Comparison of ENCODE assay signal across 24 mouse cellular contexts in genomic region chr8:3451992-3452391, GRCm38 (mm10). TPM values are rescaled to one million over a fixed set of nuclear protein-coding genes. Genes with fewer than 3 reads are reported as not detected.
DNase-seq lines count a peak whose midpoint lies in the region; ATAC-seq and TF ChIP-seq lines count a peak whose summit lies in the region.
"Had no signal": no experiment of that assay in that cellular context is flagged by ENCODE, and none has a peak within 500 bp of the region (broad histone marks: within the 10 kb centered on the region; RNA-seq: fewer than 3 reads in every experiment).

No protein-coding gene starts in this region.

- no peak for ATAC-seq in kidney, embryonic 14.5 days (ENCODE audit: low FRiP score, low TSS enrichment)
- ATAC-seq: CD4-positive, CD25-positive, alpha-beta regulatory T cell, adult 4 months; forebrain, embryonic 13.5 days; forebrain, postnatal 0 days; hindbrain, embryonic 16.5 days had no signal

- H3K9ac ChIP-seq in kidney, embryonic 14.5 days (ENCODE audit: low read depth, low read length): no peak overlapping the region
- H3K9ac ChIP-seq: forebrain, embryonic 13.5 days; forebrain, postnatal 0 days; heart, embryonic 13.5 days had no signal

- H3K27me3 ChIP-seq in kidney, embryonic 14.5 days (ENCODE audit: control insufficient read depth, insufficient read depth, low read length): no peaks in the 10 kb centered on the region
- H3K27me3 ChIP-seq in E14TG2a.4 (ENCODE audit: insufficient read depth, low read length): no peaks in the 10 kb centered on the region
- H3K27me3 ChIP-seq: forebrain, embryonic 13.5 days; heart, embryonic 13.5 days had no signal

- no peaks in the 10 kb centered on the region for H3K9me3 ChIP-seq in kidney, embryonic 14.5 days (ENCODE audit: control insufficient read depth, low read length)
- no peaks in the 10 kb centered on the region for H3K9me3 ChIP-seq in E14TG2a.4 (ENCODE audit: low read length)
- H3K9me3 ChIP-seq: embryonic facial prominence, embryonic 10.5 days; forebrain, embryonic 13.5 days; heart, embryonic 13.5 days had no signal

- H3K36me3 ChIP-seq in kidney, embryonic 14.5 days (ENCODE audit: control insufficient read depth, insufficient read depth, low read length): peaks cover 81% of the 10 kb centered on the region
- H3K36me3 ChIP-seq in E14TG2a.4 (ENCODE audit: insufficient read depth, low read length): peaks cover 100% of the 10 kb centered on the region

- WGBS in kidney, embryonic 14.5 days: 92% methylated on average over 25 of the region's 25 CpGs

- no peaks in the 10 kb centered on the region for H3K4me1 ChIP-seq in kidney, embryonic 14.5 days (ENCODE audit: control insufficient read depth, insufficient read depth, low read length)
- peaks cover 25% of the 10 kb centered on the region for H3K4me1 ChIP-seq in E14TG2a.4 (replicated peaks; ENCODE audit: low read depth, low read length)
- H3K4me1 ChIP-seq: embryonic facial prominence, embryonic 10.5 days; forebrain, embryonic 13.5 days; heart, embryonic 13.5 days had no signal

- TF ChIP-seq CTCF in E14TG2a.4 (conservative IDR thresholded peaks at IDR 0.05; ENCODE audit: low read length): no peak

- peak; percentile 62 for DNase-seq in kidney, adult 11 months
- DNase-seq in kidney, adult 9 months: peak; percentile 68
- DNase-seq in kidney, postnatal 25 days: peak; percentile 36 to 79
- DNase-seq in cerebellum, postnatal 4 days (ENCODE audit: low spot score in 2 of 2): no peak
- DNase-seq in cerebellum, adult 9-10 months: no peak
- DNase-seq: adrenal gland, adult 8-10 months; adrenal gland, postnatal 36 days; B cell, adult 2 months; cerebellum, adult 11 months; cerebellum, adult 8-10 months; cerebellum, postnatal 36 days; forebrain, postnatal 0 days; gastrocnemius, postnatal 14 days; heart, adult 2 months; heart, postnatal 36 days had no signal

- no peak overlapping the region for H3K4me2 ChIP-seq in kidney, embryonic 14.5 days (replicated peaks; ENCODE audit: low read depth, low read length)
- H3K4me2 ChIP-seq: forebrain, embryonic 13.5 days; heart, embryonic 13.5 days had no signal

- H3K4me3 ChIP-seq in kidney, embryonic 14.5 days (ENCODE audit: low read length): no peak overlapping the region
- peak overlapping the region; percentile 61 for H3K4me3 ChIP-seq in E14TG2a.4 (replicated peaks; ENCODE audit: low read length)
- H3K4me3 ChIP-seq: embryonic facial prominence, embryonic 10.5 days; forebrain, embryonic 13.5 days; heart, adult 2 months; heart, embryonic 13.5 days had no signal

- H3K27ac ChIP-seq in kidney, embryonic 14.5 days (ENCODE audit: low read depth, low read length): no peak overlapping the region
- H3K27ac ChIP-seq: embryonic facial prominence, embryonic 10.5 days; forebrain, embryonic 13.5 days; heart, adult 2 months; heart, embryonic 13.5 days had no signal

RNA-seq across cellular contexts. Expression of gene Pex11g, which starts 15.5 kb away (rescaled TPM):
- 3.7 and 4.4 TPM in 2 replicates for polyA plus RNA-seq in kidney, embryonic 14.5 days (2014; fragmentation: Nextera tagmentation; extraction: Ambion mirVana)

RNA-seq across cellular contexts. Expression of gene Tex45, which starts 18.7 kb away (rescaled TPM):
- polyA plus RNA-seq in kidney, embryonic 14.5 days (2014; fragmentation: Nextera tagmentation; extraction: Ambion mirVana): not detected in 2 replicates
- polyA plus RNA-seq: CD4-positive, CD25-positive, alpha-beta regulatory T cell, adult 4 months; heart, adult 2 months; heart, embryonic 13.5 days; heart, postnatal 0 days; hindbrain, embryonic 11.5 days had no signal

RNA-seq across cellular contexts. Expression of gene Zfp358, which starts 40.9 kb away (rescaled TPM):
- 27.9 and 47.9 TPM in 2 replicates for polyA plus RNA-seq in kidney, embryonic 14.5 days (2014; fragmentation: Nextera tagmentation; extraction: Ambion mirVana)

RNA-seq across cellular contexts. Expression of gene Mcoln1, which starts 48.3 kb away (rescaled TPM):
- polyA plus RNA-seq in kidney, embryonic 14.5 days (2014; fragmentation: Nextera tagmentation; extraction: Ambion mirVana): 29.3 and 39.9 TPM in 2 replicates

RNA-seq across cellular contexts. Expression of gene Arhgef18, which starts 59.2 kb away (rescaled TPM):
- polyA plus RNA-seq in kidney, embryonic 14.5 days (2014; fragmentation: Nextera tagmentation; extraction: Ambion mirVana): 8.9 and 11.7 TPM in 2 replicates

Comparison
In these comparisons a context has a peak if more than half of its experiments do, and no peak if none do; other contexts are left out.
1. DNase-seq: peak in kidney, adult 11 months (single experiment), kidney, adult 9 months (single experiment) and kidney, postnatal 25 days (2 of 2); none in cerebellum, postnatal 4 days (0 of 2) and cerebellum, adult 9-10 months (single experiment).